Mouse (Mus musculus): ENCODE data around the gene Olfr384. TPM values are rescaled to one million over a fixed set of nuclear protein-coding genes. Genes with fewer than 3 reads are reported as not detected.
"Not testable (repeated sequence)": the region's sequence is repeated elsewhere in the genome, so short reads cannot be mapped to it uniquely, and the experiment has no call there.

Olfr384 gene
- polyA plus RNA-seq (2015; fragmentation: Nextera tagmentation; extraction: Ambion mirVana): not detected in 2 replicates

- Histone ChIP-seq H3K4me3 (no peak within 1 kb of the TSS), H3K4me1 (no peaks in the 10 kb centered on the region), H3K9ac (no peak within 1 kb of the TSS), H3K27ac (no peak within 1 kb of the TSS), H3K36me3 (ENCODE audit: poor library complexity, severe bottlenecking) (no peaks in the 10 kb centered on the region), H3K27me3 (no peaks in the 10 kb centered on the region), H3K9me3 (replicated peaks) (peaks cover 25% of the 10 kb centered on the region), H3K4me2 (no peak within 1 kb of the TSS)
- no peak for ATAC-seq
These were observed at the start of gene Olfr384 for GRCm38 (mm10) chr11:73598294-73598693. Gene Olfr384, plus strand, starts transcription at chr11:73598594.

DNA sequence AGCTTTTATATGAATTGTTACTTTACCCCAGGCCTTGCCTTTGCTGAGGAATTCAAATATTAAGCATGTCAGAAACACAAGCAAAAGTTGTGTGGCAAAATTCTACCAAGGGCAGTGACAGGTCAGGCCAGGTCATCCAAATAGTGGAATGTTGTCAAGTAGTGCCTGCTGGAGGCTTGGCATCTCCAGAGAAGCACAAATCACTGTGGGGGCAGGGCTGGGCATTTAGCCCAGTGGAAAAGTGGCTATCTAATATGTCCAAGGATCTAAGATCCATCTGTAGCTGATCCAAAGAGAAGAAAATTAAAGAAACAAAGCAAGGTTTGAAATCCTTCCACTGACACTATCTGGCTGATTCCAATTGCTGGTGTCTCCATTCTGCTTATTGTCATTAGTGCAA lies 18.5 kb upstream of the Olfr384 start:
- no peaks in the 10 kb centered on the region for H3K4me1 ChIP-seq
- no peak overlapping the region for H3K4me2 ChIP-seq
- no peaks in the 10 kb centered on the region for H3K36me3 ChIP-seq (ENCODE audit: poor library complexity, severe bottlenecking)
- H3K27ac ChIP-seq: no peak overlapping the region
- no peak overlapping the region for H3K9ac ChIP-seq
- H3K27me3 ChIP-seq: no peaks in the 10 kb centered on the region
- H3K4me3 ChIP-seq: no peak overlapping the region
- ATAC-seq: no peak
- H3K9me3 ChIP-seq (replicated peaks): peaks cover 29% of the 10 kb centered on the region

- not testable (repeated sequence) for H3K27ac ChIP-seq; H3K4me3 ChIP-seq; H3K9ac ChIP-seq; H3K36me3 ChIP-seq (ENCODE audit: poor library complexity, severe bottlenecking); H3K4me1 ChIP-seq; ATAC-seq; H3K27me3 ChIP-seq; H3K4me2 ChIP-seq
- peaks cover 23% of the 10 kb centered on the region for H3K9me3 ChIP-seq (replicated peaks)
- 76% methylated on average over 1 of the region's 1 CpGs for WGBS
These were observed 15.2 kb upstream of the Olfr384 start for GRCm38 (mm10) chr11:73583188-73583587.

DNA sequence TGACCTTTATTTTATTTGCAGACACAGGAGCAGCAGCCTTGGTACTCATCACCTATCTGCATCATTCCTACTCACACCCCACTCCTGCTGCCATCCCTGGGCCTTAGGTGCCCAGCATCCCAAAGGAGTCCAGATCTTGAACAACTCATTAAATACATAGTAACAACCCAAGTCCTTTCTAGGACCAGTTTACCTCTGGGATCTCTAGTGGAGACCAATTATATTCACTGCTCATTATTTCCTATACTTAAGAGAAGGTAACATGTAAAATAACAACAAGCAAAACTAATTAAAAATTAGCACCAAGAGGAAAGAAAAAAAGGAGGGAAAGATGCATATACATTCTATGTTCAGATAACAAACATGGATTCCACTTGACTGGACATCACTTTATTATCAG lies 5.5 kb upstream of the Olfr384 start, which contains the start of gene Olfr385:
TSS of gene Olfr385 (minus strand) at position 101 of the 400 bp plus-strand sequence.
- peaks cover 9% of the 10 kb centered on the region for H3K9me3 ChIP-seq (replicated peaks)
- ATAC-seq: no peak

More for the DNA sequence above, 5.5 kb upstream of the Olfr384 start, which contains the start of gene Olfr385:
- H3K27me3 ChIP-seq: no peaks in the 10 kb centered on the region
- H3K4me2 ChIP-seq: no peak within 1 kb of the TSS
- H3K9ac ChIP-seq: no peak within 1 kb of the TSS
- no peaks in the 10 kb centered on the region for H3K4me1 ChIP-seq
- H3K4me3 ChIP-seq: no peak within 1 kb of the TSS
- no peak within 1 kb of the TSS for H3K27ac ChIP-seq
- H3K36me3 ChIP-seq (ENCODE audit: poor library complexity, severe bottlenecking): no peaks in the 10 kb centered on the region

Other genes starting within 250 kb of the Olfr384 start
- gene Olfr20, start 247.8 kb upstream of the Olfr384 start, polyA plus RNA-seq (2015; fragmentation: Nextera tagmentation; extraction: Ambion mirVana): not detected in 2 replicates
- not detected in 2 replicates for gene Olfr376, start 227.3 kb upstream of the Olfr384 start, polyA plus RNA-seq (2015; fragmentation: Nextera tagmentation; extraction: Ambion mirVana)
- gene Olfr1, start 199.0 kb upstream of the Olfr384 start, polyA plus RNA-seq (2015; fragmentation: Nextera tagmentation; extraction: Ambion mirVana): not detected in 2 replicates
- not detected in 2 replicates for gene Olfr378, start 170.1 kb upstream of the Olfr384 start, polyA plus RNA-seq (2015; fragmentation: Nextera tagmentation; extraction: Ambion mirVana)
- not detected in 2 replicates for gene Olfr380, start 141.1 kb upstream of the Olfr384 start, polyA plus RNA-seq (2015; fragmentation: Nextera tagmentation; extraction: Ambion mirVana)
- not detected in 2 replicates for gene Olfr381, start 107.0 kb upstream of the Olfr384 start, polyA plus RNA-seq (2015; fragmentation: Nextera tagmentation; extraction: Ambion mirVana)
- not detected in 2 replicates for gene Olfr382, start 81.4 kb upstream of the Olfr384 start, polyA plus RNA-seq (2015; fragmentation: Nextera tagmentation; extraction: Ambion mirVana)
- not detected in 2 replicates for gene Olfr385, start 5.6 kb upstream of the Olfr384 start, polyA plus RNA-seq (2015; fragmentation: Nextera tagmentation; extraction: Ambion mirVana)
- not detected in 2 replicates for gene Zfp735, start 90.2 kb downstream of the Olfr384 start, polyA plus RNA-seq (2015; fragmentation: Nextera tagmentation; extraction: Ambion mirVana)
- not detected in 2 replicates for gene Olfr389, start 182.1 kb downstream of the Olfr384 start, polyA plus RNA-seq (2015; fragmentation: Nextera tagmentation; extraction: Ambion mirVana)
- gene Olfr390, start 184.4 kb downstream of the Olfr384 start, polyA plus RNA-seq (2015; fragmentation: Nextera tagmentation; extraction: Ambion mirVana): not detected in 2 replicates
- not detected in 2 replicates for gene Olfr391-ps, start 204.5 kb downstream of the Olfr384 start, polyA plus RNA-seq (2015; fragmentation: Nextera tagmentation; extraction: Ambion mirVana)
- gene Olfr392, start 218.5 kb downstream of the Olfr384 start, polyA plus RNA-seq (2015; fragmentation: Nextera tagmentation; extraction: Ambion mirVana): not detected in 2 replicates